Mouse (Mus musculus) thymus, postnatal 14 days (tissue): Measurements from ENCODE around the gene Pard3b.

ENCODE experiments used
- DNase-seq: peaks from one replicate; pipeline ENCODE4 v3.0.0; 2021

The Pard3b gene

DNA sequence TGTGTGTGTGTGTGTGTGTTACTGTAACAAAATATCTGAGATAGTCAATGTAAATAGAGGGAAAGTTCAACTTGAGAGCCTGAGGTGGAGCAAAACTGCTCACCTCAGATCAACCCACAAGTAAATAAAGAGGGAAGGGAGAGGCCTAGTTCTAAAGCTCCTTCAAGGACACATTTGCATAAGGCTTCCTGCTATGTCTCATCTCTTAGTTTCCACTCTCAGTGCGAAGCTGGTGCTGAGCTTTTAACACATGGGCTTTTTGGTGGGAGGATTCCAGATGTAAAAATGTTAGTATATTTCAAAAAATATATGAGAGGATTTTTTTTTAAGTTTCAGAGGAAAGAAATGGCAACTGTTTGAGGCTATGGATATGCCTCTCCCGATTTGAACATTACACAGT, 294.9 kb downstream of the Pard3b start:
- DNase-seq = no peak

DNA sequence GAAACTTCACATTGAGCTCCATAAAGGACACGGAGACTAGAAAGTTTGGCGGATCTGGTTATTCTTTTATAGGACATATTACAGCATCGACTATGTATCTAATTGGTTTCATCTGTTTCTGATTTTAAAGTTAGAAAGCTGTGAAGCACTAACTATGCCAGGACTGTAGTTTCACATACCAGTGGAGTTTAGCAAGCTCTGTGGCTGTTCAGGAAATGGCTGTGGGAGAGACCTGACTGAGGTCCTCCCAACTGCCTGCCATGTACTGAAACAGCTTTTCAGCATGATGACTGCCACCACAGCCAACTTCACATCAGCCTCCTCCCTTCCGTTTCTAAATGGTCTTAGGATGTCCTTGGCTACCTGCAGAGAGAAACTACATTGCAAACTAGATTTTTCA, 296.1 kb downstream of the Pard3b start:
- no peak for DNase-seq

DNA sequence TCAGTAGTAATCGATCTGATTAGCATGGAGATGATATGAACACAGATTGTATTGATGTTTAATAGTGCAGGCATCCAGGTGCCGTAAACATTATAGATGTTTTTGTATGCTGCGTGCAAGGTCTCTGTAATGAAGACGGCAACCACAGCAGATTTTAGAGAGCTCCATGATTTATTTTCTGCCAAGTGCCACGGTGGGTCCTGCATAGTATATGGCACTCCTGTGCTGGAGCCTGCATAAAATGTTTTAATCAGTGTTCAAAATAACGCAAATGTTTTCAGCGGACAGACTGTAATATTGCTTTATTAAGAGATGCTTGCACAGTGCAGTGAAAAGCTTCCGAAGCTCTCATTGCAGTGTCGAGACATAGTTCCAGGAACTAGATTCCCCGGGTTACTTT, 301.3 kb downstream of the Pard3b start:
- DNase-seq = no peak

DNA sequence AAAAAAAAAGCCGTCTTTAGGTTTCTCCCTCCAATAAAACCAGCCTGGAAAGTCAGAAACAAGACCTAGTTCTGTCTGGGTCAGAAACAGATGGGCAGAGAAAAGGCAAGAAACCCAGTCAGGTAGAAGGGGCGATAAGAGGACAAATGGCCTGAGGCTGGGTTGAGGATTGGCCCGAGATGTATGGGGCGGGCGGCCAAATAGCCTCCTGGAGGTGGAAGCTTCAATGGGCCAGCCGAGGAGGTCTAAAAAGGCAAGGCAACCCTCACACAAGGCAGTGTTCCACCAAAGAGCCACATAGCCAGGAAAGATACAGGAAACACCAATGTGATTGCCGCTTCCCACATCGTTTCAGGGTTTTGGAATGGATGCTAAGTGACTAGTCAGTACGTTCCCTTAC, 322.9 kb downstream of the Pard3b start:
- no peak for DNase-seq

DNA sequence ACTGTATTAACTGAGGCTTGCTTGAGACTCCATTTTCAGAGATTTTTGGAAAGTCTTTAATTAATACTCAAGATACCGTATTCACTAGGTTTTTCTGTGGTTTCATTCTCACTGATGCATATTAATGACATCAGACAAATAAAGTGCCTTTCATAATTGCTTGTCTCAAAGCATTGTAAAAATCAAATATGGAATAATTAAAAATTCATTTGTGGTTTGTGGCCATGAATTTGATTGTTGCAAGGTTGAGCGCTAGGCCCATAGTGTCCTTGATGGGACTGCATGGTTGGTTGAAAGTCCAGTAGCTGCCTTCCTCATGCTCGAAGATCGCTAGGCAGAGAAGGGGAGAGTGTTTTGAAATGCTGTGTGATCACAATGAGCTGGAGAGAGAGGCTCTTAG, 323.9 kb downstream of the Pard3b start:
- no peak for DNase-seq

DNA sequence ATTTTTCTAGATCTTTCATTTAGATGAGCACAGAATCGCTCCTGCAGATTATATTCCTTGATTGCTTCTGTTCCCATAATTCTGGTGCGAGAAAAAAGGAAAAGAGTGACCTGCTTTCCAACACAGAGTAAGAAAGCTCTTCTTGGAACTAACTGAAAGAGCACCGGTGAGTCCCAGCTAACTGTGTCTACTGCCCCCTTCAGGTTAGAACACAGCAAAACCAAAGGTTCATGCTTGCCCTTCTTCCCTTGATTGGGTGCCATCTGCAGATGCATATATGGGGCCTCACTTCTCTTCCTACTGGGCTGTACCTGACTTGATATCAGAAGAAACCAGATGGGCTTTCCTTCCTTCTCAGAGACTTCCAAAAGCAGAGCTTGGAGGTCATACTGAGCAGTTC, 328.5 kb downstream of the Pard3b start:
- no peak for DNase-seq

DNA sequence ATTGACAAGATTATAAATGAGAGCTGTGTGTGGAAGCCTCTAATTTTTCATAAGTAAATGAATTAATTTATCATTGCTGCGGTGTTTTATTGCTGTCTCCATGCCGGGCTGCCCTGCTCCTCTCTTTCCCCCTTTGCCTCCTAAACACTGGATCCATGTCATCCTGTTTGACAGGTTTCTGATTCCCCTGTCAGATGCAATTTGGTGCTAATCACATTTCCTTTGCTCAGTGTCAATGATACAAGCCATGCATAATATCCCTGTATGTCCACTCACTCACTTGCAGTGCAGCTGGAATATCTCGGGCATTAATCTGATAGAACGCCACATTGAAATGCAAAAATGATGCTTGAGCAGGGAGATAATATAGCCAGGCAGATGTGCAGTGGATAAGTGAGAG, 329.2 kb downstream of the Pard3b start:
- DNase-seq = no peak

DNA sequence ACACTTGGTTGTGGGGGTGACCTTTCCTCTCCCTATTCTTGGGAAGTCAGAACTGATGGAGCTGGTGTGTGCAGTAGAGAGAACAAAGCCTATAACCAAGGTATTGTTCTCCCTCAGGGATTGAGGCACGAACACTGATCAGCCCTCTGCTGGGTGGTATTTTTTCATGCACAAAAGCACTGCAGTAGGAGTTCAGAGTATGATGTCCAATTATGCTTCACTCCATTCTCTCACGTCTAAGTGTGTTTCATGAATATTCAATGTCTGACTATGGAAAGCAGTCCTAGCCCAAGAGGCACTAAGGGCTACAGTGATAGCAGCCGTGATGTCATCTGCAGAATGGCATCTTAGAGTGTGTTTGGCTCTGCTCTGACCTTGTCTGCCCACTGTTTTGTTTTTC, 359.1 kb downstream of the Pard3b start:
- DNase-seq = no peak

DNA sequence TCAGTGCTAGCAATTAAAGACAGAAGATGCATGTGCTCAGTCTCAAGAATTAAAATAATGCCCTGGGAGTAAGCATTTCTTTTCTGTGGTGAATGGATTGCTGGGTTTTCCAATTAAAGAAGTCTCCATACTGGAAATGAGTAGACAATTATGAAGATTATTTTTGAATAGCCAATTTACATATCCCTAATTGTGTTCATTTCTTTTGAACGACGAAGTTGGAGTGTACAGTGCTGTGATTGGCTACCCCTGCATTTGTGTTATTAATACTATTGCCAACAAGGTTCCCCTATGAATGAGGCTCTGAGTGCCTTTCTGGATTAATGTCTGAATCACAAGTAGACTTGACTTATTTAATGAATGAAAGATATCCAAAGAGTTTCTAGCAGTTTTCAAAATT, 370.2 kb downstream of the Pard3b start:
- DNase-seq = no peak

DNA sequence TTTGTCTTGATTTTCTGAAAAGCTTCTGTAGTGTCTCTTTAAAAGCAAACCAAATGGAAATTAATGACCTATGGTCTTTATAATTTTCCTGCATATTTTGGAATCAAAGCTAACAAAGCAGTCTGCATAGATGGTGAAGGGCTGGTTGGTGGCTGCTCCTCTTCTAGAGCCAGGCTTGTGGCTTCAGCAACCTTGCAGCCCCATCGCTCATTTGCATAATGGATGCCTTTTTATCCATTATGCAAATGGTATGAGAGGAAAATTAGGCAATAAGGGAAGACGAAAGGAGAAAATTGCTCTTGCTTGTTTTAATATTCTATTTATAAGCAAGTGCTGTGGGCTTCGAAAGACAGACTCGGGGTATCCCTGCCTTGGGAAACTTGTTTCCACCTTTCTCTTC, 373.1 kb downstream of the Pard3b start:
- DNase-seq = no peak

DNA sequence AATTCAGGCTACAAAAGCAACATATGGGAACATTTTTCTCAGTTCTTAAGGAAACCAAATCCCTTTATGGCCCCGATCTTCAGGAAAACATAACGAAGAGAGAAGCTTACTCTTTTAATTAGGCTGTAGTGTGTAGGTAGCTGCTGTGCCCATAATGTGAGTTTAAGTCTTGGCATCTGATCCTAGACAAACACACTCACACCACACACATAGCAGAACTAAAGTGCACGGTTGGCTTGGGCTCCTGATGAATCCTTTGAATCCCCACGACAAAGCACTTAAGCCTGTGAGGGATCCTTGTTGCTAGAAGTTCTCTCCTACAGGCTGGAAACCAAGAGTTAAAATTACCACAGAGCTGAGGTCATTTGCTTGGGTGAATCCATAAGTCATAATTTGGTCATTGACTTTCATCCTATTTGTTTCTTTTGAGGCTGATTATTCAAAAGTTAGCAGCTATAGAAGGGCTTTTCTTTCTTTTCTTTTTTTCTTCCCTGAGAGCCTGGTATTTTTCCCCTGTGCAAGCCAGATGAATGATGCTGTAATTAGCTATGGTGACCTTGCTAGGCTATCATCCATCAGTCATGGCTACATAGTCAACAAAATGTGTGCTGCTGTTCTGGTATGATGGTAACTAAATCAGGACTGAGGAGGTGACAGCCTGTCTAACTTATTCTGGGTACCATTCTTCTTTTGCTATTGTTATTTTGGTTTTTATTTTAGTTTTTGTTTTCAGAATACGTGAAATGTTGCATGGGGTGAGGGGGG, 378.1 kb downstream of the Pard3b start:
- DNase-seq = no peak

DNA sequence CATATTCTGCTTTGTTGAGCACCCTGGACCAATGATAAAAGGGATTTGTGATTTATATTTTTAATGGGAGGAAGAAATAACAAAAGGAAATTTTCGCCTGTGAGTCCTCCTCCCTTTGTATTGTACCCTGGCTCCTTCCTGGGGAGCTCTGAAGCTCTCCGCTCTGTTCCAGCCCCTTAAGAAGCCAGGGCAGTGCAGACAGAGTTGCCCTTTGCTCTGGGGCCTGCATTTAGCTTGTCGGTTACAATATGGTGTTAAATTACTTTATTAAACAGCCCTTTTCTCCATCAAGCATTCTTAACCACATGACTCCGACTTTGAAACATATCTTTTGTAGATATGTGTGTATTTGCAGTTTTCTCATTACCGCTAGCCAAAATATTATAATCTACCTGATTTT, 379.7 kb downstream of the Pard3b start:
- DNase-seq = no peak

DNA sequence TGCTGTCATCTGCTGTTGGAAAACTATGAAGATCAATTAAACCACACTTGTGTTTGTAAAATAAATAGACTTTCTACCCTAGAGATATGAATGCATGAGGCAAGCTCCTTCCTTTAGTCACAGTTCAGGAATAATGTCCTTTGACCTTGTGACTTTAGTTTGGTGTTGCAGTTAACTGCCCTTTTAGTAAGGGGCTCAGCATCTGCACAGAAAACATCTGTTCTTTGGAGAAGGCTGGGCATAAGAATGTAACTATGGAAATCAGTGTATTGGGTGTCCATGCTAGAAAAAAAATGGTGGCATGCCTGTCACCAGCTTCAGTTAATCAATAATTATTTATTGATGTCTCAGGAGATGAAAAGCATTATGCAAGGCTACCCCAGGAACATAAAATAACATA, 381.1 kb downstream of the Pard3b start:
- no peak for DNase-seq

DNA sequence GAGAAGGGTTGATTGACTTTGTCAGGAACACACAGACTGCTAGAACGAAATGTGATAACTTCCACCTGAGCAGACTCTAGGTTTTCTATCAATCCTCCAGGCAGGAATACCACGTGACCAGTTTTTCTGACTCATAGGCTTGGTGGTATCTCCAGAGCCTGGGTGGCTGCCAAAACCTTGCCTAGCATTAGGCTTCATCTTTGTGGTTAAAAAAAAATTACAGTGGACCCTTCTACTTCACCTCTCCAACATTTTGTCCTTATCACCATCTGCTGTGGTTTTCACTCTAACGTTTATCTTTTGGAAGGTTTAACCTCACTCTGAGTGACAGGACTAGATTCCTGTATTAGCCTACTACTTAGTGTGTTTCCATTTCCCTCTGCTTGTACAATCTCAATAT, 403.1 kb downstream of the Pard3b start:
- DNase-seq = no peak

DNA sequence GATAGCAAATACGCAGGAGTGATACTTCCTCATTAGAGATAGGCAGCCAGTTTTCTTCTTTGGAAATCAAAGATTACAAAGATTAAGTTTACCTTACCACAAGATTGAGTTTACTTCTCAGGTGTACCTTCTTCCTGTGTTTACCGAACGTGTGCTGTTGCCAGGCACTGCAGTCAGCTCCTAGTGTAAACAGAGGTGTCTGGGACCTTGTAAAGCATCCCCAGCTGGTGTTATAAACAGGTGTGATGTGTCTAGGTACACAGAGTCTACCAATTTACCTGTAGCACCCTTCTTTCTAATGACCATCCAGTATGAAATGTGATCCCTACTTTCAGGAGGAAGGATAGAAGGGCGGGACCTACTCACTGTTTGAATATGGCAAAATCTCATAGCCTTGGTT, 410.0 kb downstream of the Pard3b start:
- DNase-seq = no peak

DNA sequence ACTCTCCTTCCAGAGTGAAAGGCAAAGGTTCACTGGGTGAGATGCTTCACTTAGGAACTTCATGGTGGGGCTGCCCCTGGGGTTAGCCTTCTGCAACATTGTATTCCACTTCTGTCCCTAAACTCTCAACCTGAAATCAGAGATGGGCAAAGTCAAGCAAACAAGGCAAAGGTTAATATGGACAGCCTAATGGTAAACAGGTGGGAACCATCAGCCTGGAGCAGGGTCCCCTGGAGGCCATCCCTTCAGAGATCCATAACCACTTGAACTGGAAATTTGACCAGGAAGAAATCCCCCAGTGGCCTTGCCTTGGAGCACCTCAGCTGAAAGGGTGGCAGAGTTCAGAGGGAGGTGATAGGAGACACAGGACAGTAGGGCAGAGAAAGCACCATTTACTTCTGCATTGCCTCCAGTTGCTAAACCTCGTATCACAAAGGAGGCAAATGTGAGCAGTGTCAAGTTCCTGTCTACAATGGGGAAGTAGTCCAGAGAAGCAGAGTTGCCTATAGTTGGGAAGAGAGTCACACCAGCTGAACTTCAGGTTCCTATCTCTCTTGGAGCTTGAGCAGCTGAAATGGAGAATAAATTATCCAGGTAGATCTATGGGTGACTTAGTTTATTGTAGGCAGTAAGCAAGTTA, 412.7 kb downstream of the Pard3b start:
- no peak for DNase-seq

DNA sequence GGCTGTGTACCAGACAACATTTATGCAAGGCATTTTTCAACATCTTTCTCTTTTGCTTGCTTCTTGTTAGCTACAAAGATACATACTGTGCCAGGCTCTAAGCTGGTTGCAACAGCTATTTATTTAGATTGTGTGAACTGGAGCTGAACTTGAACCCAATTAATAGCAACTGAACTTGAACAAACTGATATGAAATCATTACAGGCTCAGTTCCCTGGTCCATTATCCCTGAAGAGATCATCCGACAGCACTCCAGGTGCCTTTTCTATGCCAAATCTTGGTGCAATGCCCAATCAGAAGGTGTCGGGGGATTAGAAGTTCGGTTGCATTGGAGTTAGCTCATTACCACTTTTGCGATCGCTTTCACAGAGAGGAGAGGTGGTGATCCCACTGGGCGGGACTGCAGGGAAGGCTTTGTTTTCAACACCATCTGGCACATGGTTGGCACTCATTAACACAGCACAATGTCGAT, 414.6 kb downstream of the Pard3b start:
- DNase-seq = no peak

DNA sequence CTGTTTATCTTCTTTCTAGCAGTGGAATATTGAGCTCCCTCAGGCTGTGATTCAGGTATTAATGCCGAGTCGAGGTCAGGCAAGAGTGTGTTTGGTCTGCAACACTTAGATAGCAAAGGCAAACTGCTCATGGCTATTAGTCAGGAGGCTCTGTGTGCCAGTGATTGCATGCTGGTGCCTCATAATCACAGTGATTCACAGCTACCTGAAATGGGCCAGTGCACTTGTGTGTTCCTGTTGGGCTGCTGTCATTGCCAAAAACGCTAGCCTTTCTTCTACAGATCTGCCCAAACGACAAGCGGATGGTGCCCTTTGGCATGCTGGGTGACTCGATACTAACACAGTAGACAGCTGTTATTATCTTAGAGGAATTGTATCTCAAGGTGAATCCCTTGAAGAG, 416.7 kb downstream of the Pard3b start:
- DNase-seq = no peak

DNA sequence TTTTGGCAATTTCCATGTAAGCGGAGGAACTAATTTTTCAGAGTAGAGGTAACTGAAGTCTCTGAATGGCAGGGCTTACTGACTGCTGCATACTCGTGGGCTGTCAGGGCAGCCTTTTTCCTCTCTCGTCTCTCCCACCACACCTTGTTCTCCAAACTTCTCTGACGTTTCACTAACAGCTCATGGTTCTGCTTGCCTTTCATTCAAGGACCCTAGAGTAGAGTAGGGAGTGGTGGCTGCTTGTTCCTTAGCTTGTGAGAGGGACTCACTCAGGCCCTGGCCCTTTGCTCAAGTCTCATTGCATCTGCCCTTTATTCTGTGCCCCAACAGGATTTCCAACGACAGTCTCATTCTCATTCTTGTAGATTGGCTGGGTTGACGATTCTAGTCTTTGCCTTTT, 432.0 kb downstream of the Pard3b start:
- no peak for DNase-seq

DNA sequence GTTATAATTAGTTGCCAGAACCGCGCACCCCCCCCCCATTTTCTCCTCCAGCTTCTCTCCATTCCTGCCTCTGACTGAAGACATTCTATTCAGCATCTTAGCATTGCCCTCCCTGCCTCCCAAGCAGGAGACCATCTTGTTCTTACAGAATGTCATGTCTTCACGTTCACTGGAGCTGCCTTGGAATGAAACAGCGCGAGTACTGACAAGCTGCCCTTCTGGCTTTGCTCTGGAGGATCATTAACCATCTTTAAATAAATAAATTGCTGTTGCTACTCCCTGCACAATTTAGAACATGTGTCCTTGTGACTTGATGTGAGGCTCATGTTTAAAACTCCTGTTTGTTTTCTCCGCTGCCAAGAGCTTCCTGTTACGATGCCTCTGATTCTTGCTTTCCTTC, 432.5 kb downstream of the Pard3b start:
- DNase-seq = no peak

DNA sequence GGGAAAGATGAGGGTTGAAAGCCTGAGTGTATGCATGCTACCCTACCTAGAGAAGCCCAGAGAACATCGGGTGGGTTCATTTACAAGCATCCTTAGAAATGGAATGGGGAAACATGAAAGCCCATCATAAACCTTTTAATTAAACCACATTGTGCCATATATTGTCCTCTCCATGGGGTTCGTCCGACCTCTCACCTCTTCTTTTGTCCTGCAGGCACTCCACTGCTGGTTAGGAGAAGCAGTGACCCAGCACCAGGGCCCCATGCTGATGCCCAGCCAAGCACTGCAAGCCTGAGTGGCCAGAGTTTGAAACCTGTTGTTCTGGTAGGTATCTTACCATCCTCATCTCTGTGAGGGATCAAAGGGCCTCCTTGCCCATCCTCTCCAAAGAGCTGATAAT, 437.5 kb downstream of the Pard3b start:
- DNase-seq = no peak

DNA sequence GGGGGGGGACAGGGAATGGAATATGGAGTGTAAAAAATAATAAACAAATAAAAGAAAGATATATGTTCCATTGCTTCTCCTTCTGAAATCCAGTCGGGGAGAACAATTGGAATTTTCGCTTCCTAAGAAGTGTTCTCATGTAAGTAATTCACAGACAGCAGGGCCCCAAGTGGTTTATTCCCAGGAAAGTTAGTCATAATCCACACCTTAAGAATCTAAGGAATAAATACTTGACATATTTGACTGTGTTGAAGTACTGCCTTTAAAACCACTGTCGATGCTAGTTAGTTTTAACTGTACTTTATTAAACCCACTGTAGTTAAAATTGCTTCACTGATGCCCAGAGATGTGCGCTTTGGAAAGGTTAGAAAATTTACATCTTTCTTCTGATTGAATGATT, 442.5 kb downstream of the Pard3b start:
- DNase-seq = no peak

DNA sequence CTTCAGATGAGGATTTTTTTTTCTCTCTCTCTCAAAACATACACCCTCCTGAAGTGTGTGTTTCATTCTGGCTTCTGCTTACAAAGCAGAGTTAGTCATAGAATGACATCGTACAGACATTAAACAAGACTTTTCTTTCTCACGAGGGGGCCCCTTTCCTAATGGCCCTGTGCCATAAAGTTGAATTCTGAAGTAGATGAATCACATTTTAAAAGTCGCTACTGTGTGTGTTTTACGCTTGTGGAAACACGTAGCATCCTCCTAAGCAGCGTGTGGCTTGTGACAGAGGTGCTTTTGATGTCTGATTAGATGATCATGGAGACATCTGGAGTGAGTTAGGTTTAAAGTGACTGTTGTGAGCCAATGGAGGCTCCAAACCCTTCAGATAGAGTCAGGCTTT, 447.4 kb downstream of the Pard3b start:
- no peak for DNase-seq

DNA sequence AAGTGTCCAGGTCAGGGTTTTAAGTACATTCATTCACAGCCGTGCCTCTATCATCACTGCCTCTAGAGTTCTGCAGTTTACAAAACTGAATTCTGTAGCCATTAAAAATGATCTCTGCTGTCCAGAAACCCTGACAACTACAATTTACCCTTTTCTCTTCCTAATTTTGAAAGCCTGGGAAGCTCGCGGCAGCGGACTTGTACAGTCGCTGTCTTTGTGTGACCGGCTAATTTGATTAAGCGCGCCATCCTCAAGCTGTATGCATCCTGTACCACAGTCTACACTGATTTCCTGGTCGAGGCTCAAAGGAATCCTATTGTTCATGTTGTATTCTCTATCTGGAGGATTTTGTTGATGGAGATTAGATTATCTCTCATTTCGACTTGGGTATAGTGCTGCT, 448.8 kb downstream of the Pard3b start:
- DNase-seq = no peak

DNA sequence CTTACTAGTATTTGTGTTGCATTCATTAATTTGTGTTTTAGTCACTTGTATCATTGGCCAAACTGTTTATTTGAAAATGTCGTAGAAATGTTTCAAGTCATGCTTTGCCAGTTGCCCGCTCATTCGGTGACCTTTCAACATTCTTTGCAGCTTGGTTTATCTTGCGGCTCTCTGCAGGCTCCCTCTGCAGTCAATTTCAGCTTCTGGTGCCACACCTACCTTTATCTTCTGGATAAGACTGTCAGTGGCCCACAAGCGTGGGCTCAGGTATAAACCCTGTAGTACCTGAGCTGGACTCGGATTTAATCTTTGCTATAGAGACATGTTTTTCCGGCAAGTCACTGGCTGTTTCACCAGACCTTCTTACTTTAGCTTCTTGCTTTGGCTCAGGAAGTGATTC, 456.3 kb downstream of the Pard3b start:
- no peak for DNase-seq
